Mouse (Mus musculus): ENCODE data around the gene Trp53rka.
A peak's percentile ranks its signal among the peaks of the same experiment; 100 is the strongest.
"Not testable (repeated sequence)": the region's sequence is repeated elsewhere in the genome, so short reads cannot be mapped to it uniquely, and the experiment has no call there.

Gene Trp53rka

GRCm38 (mm10) chr2:165492648-165493553 lies at the start of gene Trp53rka:
Trp53rka (minus strand) TSS chr2:165493324.
- DNase-seq = peak; percentile 87

- no peak for DNase-seq
These were observed 47.9 kb upstream of the Trp53rka start for GRCm38 (mm10) chr2:165540975-165541374.

GRCm38 (mm10) chr2:165533789-165534188 lies 40.7 kb upstream of the Trp53rka start:
- DNase-seq = peak; percentile 22

- DNase-seq = peak; percentile 73
These were observed 36.0 kb upstream of the Trp53rka start for GRCm38 (mm10) chr2:165529106-165529505.

- no peak for DNase-seq
These were observed 32.5 kb upstream of the Trp53rka start for GRCm38 (mm10) chr2:165525609-165526008.

- no peak for DNase-seq
These were observed 22.1 kb upstream of the Trp53rka start for GRCm38 (mm10) chr2:165515178-165515728.

GRCm38 (mm10) chr2:165512870-165513600 lies 19.9 kb upstream of the Trp53rka start:
- peak; percentile 56 for DNase-seq

- DNase-seq = peak; percentile 32
These were observed 19.3 kb upstream of the Trp53rka start for GRCm38 (mm10) chr2:165512426-165512825.

- not testable (repeated sequence) for DNase-seq
These were observed 18.4 kb upstream of the Trp53rka start for GRCm38 (mm10) chr2:165511530-165511929.

- DNase-seq = not testable (repeated sequence)
These were observed 17.9 kb upstream of the Trp53rka start for GRCm38 (mm10) chr2:165510914-165511458.

- no peak for DNase-seq
These were observed 17.3 kb upstream of the Trp53rka start for GRCm38 (mm10) chr2:165510466-165510865.

GRCm38 (mm10) chr2:165509686-165510085 lies 16.6 kb upstream of the Trp53rka start:
- DNase-seq = no peak

GRCm38 (mm10) chr2:165503259-165504203 lies 10.4 kb upstream of the Trp53rka start, which contains the start of gene Slc2a10:
Slc2a10 (plus strand) TSS chr2:165503787.
- DNase-seq = peak; percentile 59

- DNase-seq = no peak
These were observed 5.7 kb upstream of the Trp53rka start for GRCm38 (mm10) chr2:165498816-165499215.

- DNase-seq = no peak
These were observed 4.7 kb upstream of the Trp53rka start for GRCm38 (mm10) chr2:165497706-165498275.

- DNase-seq = peak; percentile 49
These were observed 3.1 kb upstream of the Trp53rka start for GRCm38 (mm10) chr2:165496251-165496650.

GRCm38 (mm10) chr2:165494495-165494894 lies 1.4 kb upstream of the Trp53rka start:
- DNase-seq = no peak

- peak; percentile 64 for DNase-seq
These were observed 575 bp upstream of the Trp53rka start for GRCm38 (mm10) chr2:165493587-165494210.

GRCm38 (mm10) chr2:165486881-165487535 lies 6.1 kb downstream of the Trp53rka start:
- DNase-seq = peak; percentile 74

- no peak for DNase-seq
These were observed 6.7 kb downstream of the Trp53rka start for GRCm38 (mm10) chr2:165486401-165486800.

All from embryo, embryonic 11 days (tissue).